Mouse (Mus musculus): ENCODE data around the gene Ush2a. TPM values are rescaled to one million over a fixed set of nuclear protein-coding genes. Genes with fewer than 3 reads are reported as not detected.

The Ush2a gene
- polyA plus RNA-seq, 1 experiment from 2014 or later = not detected

DNA sequence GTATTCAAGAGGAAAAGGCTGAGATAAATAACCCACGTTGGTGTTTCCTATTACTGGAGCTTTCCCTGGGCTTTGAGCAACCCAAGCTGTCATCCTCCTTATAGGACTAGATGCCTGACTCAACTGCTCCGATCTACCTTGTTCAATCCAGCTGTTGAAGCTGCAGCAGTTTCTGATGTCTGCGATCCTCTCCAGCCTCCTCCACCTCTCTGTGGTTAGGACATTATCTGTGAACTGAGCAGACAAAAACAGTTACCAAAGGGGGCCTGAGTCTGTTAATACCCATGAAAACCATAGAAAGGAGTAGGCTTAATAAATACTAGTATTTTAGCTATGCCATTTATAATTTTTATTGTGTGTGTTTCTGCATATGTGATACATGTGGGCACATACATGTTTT, 572.9 kb downstream of the Ush2a start:
- no peak overlapping the region for H3K4me2 ChIP-seq (ENCODE audit: low read depth, low read length)
- no peaks in the 10 kb centered on the region for H3K36me3 ChIP-seq (replicated peaks; ENCODE audit: insufficient read depth, low read length)
- H3K27me3 ChIP-seq (ENCODE audit: insufficient read depth, low read length) = no peaks in the 10 kb centered on the region
- DNase-seq = no peak
- H3K9me3 ChIP-seq (ENCODE audit: low read length) = no peaks in the 10 kb centered on the region
- no peak overlapping the region for H3K4me3 ChIP-seq (ENCODE audit: low read depth, low read length)
- H3K27ac ChIP-seq (ENCODE audit: low read depth) = no peak overlapping the region
- TF ChIP-seq EP300 (IDR thresholded peaks at IDR 0.05; ENCODE audit: low read depth) (no peak), CTCF (IDR thresholded peaks at IDR 0.05; ENCODE audit: low read depth) (no peak)
- H3K4me1 ChIP-seq (ENCODE audit: insufficient read depth) = no peaks in the 10 kb centered on the region
- ATAC-seq = no peak
- 57% methylated on average over 3 of the region's 3 CpGs for WGBS (ENCODE audit: insufficient replicate concordance)
- H3K9ac ChIP-seq (replicated peaks) = no peak overlapping the region

DNA sequence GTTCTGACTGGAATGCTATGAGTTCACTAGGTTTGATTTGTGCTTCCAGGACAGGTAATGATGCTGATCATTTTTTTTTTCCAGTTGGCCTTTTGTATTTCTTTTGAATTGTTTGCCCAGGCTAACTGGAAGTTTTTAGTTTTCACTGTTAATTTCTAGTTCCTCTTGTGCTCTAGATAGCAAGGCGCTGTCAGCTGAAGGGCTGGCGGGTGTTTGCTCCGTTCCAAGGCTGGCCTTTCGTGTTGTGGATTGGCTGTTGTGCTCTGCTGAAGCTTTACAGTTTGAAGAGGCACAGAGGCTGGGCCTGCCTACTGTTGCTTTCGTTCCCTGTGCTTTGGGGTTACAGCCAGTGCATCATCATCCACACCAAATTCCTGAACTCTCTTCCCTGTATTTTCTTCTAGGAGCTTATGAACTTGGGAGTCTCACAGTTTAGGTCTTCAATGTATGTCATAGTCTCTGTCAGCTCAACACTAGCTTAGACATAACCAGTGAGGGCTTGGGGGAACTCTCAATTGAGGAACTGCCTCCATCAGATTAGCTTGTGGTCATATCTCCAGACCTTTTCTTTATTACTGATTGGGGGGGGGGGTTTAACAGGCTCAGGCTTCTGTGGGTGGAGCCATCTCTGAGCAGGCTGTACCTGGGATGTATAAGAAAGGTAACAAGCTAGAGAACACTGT, 575.9 kb downstream of the Ush2a start:
- no peak for TF ChIP-seq EP300 (IDR thresholded peaks at IDR 0.05; ENCODE audit: low read depth)
- 62% methylated on average over 5 of the region's 5 CpGs for WGBS (ENCODE audit: insufficient replicate concordance)
- DNase-seq (no peak), ATAC-seq (no peak)
- no peaks in the 10 kb centered on the region for H3K36me3 ChIP-seq (replicated peaks; ENCODE audit: insufficient read depth, low read length)
- no peak overlapping the region for H3K9ac ChIP-seq (replicated peaks)
- H3K4me3 ChIP-seq (ENCODE audit: low read depth, low read length) = no peak overlapping the region
- H3K9me3 ChIP-seq (ENCODE audit: low read length) = no peaks in the 10 kb centered on the region
- no peaks in the 10 kb centered on the region for H3K27me3 ChIP-seq (ENCODE audit: insufficient read depth, low read length)
- no peaks in the 10 kb centered on the region for H3K4me1 ChIP-seq (ENCODE audit: insufficient read depth)
- H3K4me2 ChIP-seq (ENCODE audit: low read depth, low read length) = no peak overlapping the region
- H3K27ac ChIP-seq (ENCODE audit: low read depth) = no peak overlapping the region

DNA sequence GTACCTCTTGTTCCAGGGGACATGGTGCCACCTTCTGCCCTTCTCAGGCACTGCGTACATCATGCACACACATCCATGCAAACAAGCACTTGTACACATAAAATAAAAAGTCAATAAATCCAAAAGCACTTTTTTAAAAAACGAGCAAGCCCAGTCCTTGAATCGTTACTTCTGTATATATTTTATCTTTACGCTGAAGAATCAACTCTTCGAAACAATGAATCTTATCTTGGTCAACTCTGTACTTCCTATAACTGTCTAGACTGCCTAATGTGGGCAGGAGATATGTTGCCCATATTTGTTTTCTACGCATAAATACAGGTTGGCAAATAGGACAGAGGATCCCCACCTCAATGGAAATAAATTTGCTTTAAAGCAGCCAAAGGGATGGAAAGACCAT, 585.4 kb downstream of the Ush2a start:
- TF ChIP-seq EP300 (IDR thresholded peaks at IDR 0.05; ENCODE audit: low read depth) (no peak), CTCF (IDR thresholded peaks at IDR 0.05; ENCODE audit: low read depth) (no peak)
- ATAC-seq = no peak
- H3K27me3 ChIP-seq (ENCODE audit: insufficient read depth, low read length) = no peaks in the 10 kb centered on the region
- no peak overlapping the region for H3K27ac ChIP-seq (ENCODE audit: low read depth)
- no peak overlapping the region for H3K4me2 ChIP-seq (ENCODE audit: low read depth, low read length)
- no peaks in the 10 kb centered on the region for H3K4me1 ChIP-seq (ENCODE audit: insufficient read depth)
- DNase-seq = no peak
- H3K9me3 ChIP-seq (ENCODE audit: low read length) = no peaks in the 10 kb centered on the region
- H3K4me3 ChIP-seq (ENCODE audit: low read depth, low read length) = no peak overlapping the region
- no peaks in the 10 kb centered on the region for H3K36me3 ChIP-seq (replicated peaks; ENCODE audit: insufficient read depth, low read length)
- WGBS (ENCODE audit: insufficient replicate concordance) = 72% methylated on average over 6 of the region's 6 CpGs
- H3K9ac ChIP-seq (replicated peaks) = no peak overlapping the region

DNA sequence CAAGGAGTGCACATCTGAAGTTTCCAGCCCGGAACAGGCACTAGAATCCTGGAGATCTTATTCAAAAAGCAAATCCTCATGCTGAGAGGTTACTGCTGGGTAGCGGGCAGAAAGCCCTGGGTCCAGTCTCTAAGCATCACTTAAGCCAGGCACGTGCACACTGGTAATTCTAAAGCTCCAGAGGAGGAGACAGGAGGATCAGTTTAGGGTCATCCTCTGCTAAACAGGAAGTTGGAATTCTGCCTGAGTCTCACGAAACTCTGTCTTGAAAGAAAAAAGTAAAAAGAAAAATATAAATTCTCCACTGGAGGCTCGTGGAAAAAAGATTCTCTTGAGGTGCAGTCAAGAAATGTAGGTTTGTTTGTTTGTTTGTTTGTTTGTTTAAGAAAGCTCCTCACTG, 591.0 kb downstream of the Ush2a start:
- Histone ChIP-seq H3K4me1 (ENCODE audit: insufficient read depth) (no peaks in the 10 kb centered on the region), H3K4me3 (ENCODE audit: low read depth, low read length) (no peak overlapping the region), H3K4me2 (ENCODE audit: low read depth, low read length) (no peak overlapping the region), H3K27me3 (ENCODE audit: insufficient read depth, low read length) (no peaks in the 10 kb centered on the region), H3K27ac (ENCODE audit: low read depth) (no peak overlapping the region), H3K9ac (replicated peaks) (no peak overlapping the region), H3K36me3 (replicated peaks; ENCODE audit: insufficient read depth, low read length) (no peaks in the 10 kb centered on the region), H3K9me3 (ENCODE audit: low read length) (no peaks in the 10 kb centered on the region)
- ATAC-seq = no peak
- DNase-seq = no peak
- 58% methylated on average over 5 of the region's 5 CpGs for WGBS (ENCODE audit: insufficient replicate concordance)
- TF ChIP-seq EP300 (IDR thresholded peaks at IDR 0.05; ENCODE audit: low read depth) = no peak

DNA sequence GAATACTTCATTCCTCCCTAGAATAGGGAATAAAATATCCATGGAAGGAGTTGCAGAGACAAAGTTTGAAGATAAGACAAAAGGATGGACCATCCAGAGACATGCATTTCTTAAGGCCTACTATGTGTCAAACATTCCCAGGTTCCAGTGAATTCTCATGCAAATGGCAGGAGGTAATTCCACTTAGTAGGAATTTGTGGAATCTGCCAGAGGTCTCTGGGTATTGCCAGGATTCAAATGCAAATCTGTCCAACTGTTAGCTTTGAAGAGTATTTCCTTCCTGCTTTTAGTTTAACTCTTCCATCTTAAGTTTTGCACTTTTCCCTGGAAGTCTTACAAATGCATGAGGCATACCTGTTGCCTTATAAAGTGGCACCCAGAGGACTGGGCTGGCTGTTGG, 592.4 kb downstream of the Ush2a start:
- no peaks in the 10 kb centered on the region for H3K36me3 ChIP-seq (replicated peaks; ENCODE audit: insufficient read depth, low read length)
- TF ChIP-seq EP300 (IDR thresholded peaks at IDR 0.05; ENCODE audit: low read depth) = no peak
- TF ChIP-seq CTCF (IDR thresholded peaks at IDR 0.05; ENCODE audit: low read depth) = no peak
- no peak for ATAC-seq

DNA sequence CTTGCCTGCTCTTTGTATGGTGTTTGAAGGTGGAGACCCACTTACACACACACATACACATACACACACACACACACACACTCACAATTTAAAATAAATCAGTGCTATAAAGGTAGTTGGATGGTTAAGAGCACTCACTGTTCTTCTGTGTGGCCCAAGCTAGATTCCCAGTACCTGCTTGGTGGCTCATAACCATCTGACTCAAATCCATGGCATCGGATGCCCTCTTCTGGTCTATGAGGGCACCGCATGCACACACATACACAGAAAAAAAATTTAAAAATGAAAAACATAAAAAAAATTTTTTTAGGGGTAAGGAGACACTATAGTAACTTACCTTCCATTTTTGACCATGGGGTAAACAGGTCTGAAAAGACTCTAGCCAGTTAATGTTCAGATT, 593.2 kb downstream of the Ush2a start:
- ATAC-seq (no peak), DNase-seq (no peak)
- Histone ChIP-seq H3K4me2 (ENCODE audit: low read depth, low read length) (no peak overlapping the region), H3K9ac (replicated peaks) (no peak overlapping the region), H3K9me3 (ENCODE audit: low read length) (no peaks in the 10 kb centered on the region), H3K4me1 (ENCODE audit: insufficient read depth) (no peaks in the 10 kb centered on the region), H3K27me3 (ENCODE audit: insufficient read depth, low read length) (no peaks in the 10 kb centered on the region), H3K4me3 (ENCODE audit: low read depth, low read length) (no peak overlapping the region), H3K36me3 (replicated peaks; ENCODE audit: insufficient read depth, low read length) (no peaks in the 10 kb centered on the region), H3K27ac (ENCODE audit: low read depth) (no peak overlapping the region)
- no peak for TF ChIP-seq EP300 (IDR thresholded peaks at IDR 0.05; ENCODE audit: low read depth)
- no peak for TF ChIP-seq CTCF (IDR thresholded peaks at IDR 0.05; ENCODE audit: low read depth)
- 90% methylated on average over 2 of the region's 2 CpGs for WGBS (ENCODE audit: insufficient replicate concordance)

More for the DNA sequence above, 592.4 kb downstream of the Ush2a start:
- Histone ChIP-seq H3K27me3 (ENCODE audit: insufficient read depth, low read length) (no peaks in the 10 kb centered on the region), H3K4me1 (ENCODE audit: insufficient read depth) (no peaks in the 10 kb centered on the region), H3K4me3 (ENCODE audit: low read depth, low read length) (no peak overlapping the region), H3K9ac (replicated peaks) (no peak overlapping the region), H3K4me2 (ENCODE audit: low read depth, low read length) (no peak overlapping the region), H3K27ac (ENCODE audit: low read depth) (no peak overlapping the region), H3K9me3 (ENCODE audit: low read length) (no peaks in the 10 kb centered on the region)
- no peak for DNase-seq

DNA sequence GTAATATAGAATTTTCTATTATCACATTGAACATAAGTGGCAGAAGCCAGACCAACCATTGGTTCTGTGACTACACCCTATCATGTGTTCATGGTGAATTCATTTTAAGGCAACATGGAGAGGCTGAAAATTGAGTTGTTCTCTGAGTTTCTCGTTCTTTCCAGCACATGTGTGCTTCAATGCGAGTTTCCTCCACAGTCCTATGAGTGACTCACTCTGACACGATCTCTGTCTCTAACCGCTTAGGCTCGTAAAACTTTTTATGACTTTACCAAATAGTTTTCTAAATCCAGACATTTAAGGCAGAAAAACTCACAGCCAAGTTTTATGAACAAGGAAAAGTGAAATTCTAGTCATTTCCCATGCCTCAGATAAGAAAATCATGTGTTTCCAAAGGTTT, 597.9 kb downstream of the Ush2a start:
- no peak overlapping the region for H3K27ac ChIP-seq (ENCODE audit: low read depth)
- TF ChIP-seq CTCF (IDR thresholded peaks at IDR 0.05; ENCODE audit: low read depth) = no peak
- TF ChIP-seq EP300 (IDR thresholded peaks at IDR 0.05; ENCODE audit: low read depth) = no peak
- H3K9ac ChIP-seq (replicated peaks) = no peak overlapping the region
- H3K9me3 ChIP-seq (ENCODE audit: low read length) = no peaks in the 10 kb centered on the region
- ATAC-seq = no peak
- H3K36me3 ChIP-seq (replicated peaks; ENCODE audit: insufficient read depth, low read length) = no peaks in the 10 kb centered on the region
- DNase-seq = no peak
- no peak overlapping the region for H3K4me3 ChIP-seq (ENCODE audit: low read depth, low read length)
- H3K27me3 ChIP-seq (ENCODE audit: insufficient read depth, low read length) = no peaks in the 10 kb centered on the region
- no peak overlapping the region for H3K4me2 ChIP-seq (ENCODE audit: low read depth, low read length)
- H3K4me1 ChIP-seq (ENCODE audit: insufficient read depth) = no peaks in the 10 kb centered on the region
- 82% methylated on average over 5 of the region's 5 CpGs for WGBS (ENCODE audit: insufficient replicate concordance)
